Mouse (Mus musculus): ENCODE data around the gene Atp9a. TPM values are rescaled to one million over a fixed set of nuclear protein-coding genes. Genes with fewer than 3 reads are reported as not detected.

The Atp9a gene
- polyA plus RNA-seq, 1 experiment from 2014 or later: 23.0 TPM

DNA sequence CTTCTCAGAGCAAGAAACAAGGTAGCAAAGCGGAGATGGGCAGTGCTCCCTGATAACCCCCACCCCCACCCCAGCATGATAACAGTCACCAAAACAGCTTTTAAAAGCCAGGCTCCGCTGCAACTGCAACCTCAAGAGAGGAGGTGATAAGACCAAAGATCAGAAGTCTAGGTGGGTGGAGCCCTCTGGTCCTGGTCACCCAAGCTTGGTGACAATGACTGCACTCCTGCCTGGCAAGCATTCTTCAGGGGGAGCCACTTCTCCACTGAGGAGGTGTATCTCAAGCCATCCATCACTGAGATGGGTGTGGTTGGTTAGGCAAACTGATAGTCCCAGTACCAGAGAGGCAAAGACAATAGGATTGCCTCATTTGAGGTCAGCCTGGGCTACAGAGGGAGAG, 151.1 kb downstream of the Atp9a start:
- Histone ChIP-seq H3K36me3 (no peaks in the 10 kb centered on the region), H3K27ac (no peak overlapping the region), H3K9me3 (no peaks in the 10 kb centered on the region), H3K4me1 (peaks cover 38% of the 10 kb centered on the region), H3K9ac (no peak overlapping the region), H3K27me3 (peaks cover 48% of the 10 kb centered on the region), H3K4me3 (no peak overlapping the region), H3K4me2 (no peak overlapping the region)
- 81% methylated on average over 2 of the region's 2 CpGs for WGBS
- no peak for ATAC-seq (ENCODE audit: insufficient number of reproducible peaks, insufficient read depth, low FRiP score, low TSS enrichment, low read depth)

DNA sequence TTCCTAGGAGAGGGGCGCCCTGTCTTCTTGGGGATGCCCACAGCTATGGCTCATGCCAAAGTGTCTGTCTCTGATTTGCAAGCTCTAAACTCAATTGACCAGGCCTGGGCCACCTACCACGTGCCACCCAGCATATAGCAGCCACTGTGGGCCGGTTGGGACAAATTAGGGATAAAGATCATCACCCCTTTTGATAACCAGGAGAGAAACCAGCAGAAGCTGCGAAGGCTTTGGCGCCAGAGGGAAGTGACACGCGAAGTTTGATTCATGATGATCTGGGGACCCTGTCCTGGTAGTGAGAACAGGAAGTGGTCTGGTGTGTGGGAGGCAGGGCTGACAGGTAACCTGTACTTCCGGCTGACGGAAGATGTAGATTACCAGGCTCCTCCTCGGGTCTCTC, 151.7 kb downstream of the Atp9a start:
- Histone ChIP-seq H3K27me3 (peaks cover 48% of the 10 kb centered on the region), H3K9me3 (no peaks in the 10 kb centered on the region), H3K27ac (no peak overlapping the region), H3K4me2 (peak overlapping the region; percentile 69), H3K4me1 (peaks cover 38% of the 10 kb centered on the region), H3K4me3 (peak overlapping the region; percentile 39), H3K36me3 (no peaks in the 10 kb centered on the region), H3K9ac (peak overlapping the region; percentile 4; the same call in 1 of the 2 replicates)
- 35% methylated on average over 10 of the region's 10 CpGs for WGBS
- no peak for ATAC-seq (ENCODE audit: insufficient number of reproducible peaks, insufficient read depth, low FRiP score, low TSS enrichment, low read depth)

DNA sequence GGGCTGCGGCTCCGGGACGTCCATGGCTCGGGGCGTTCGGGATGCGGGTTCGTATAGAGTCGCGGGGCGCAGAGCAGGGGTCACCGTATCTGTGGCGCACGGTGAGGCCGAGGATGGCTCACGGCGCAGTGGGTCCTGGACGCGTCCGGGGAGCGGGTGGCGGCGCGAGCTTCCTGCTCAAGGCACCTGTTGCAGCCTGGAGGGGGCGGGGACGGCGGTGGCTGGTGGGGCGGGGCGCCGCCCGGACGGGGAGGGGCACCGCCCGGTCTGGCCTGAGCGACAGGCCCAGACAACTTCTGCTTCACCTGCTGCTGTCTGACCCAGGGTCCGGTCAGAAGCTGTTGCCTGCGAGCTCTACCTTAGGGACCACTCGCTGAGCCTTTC, 152.0 kb downstream of the Atp9a start:
- Histone ChIP-seq H3K4me2 (peak overlapping the region; percentile 69), H3K27me3 (peaks cover 48% of the 10 kb centered on the region), H3K4me1 (peaks cover 38% of the 10 kb centered on the region), H3K4me3 (peak overlapping the region; percentile 39), H3K27ac (no peak overlapping the region), H3K9me3 (no peaks in the 10 kb centered on the region), H3K36me3 (no peaks in the 10 kb centered on the region), H3K9ac (peak overlapping the region; percentile 49)
- no peak for ATAC-seq (ENCODE audit: insufficient number of reproducible peaks, insufficient read depth, low FRiP score, low TSS enrichment, low read depth)
- under 1% methylated on average over 34 of the region's 38 CpGs for WGBS

- Histone ChIP-seq H3K9ac (peak overlapping the region; percentile 49), H3K9me3 (no peaks in the 10 kb centered on the region), H3K27me3 (peaks cover 48% of the 10 kb centered on the region), H3K27ac (no peak overlapping the region), H3K4me3 (peak overlapping the region; percentile 39), H3K4me1 (peaks cover 40% of the 10 kb centered on the region), H3K36me3 (no peaks in the 10 kb centered on the region), H3K4me2 (peak overlapping the region; percentile 69)
- ATAC-seq (ENCODE audit: insufficient number of reproducible peaks, insufficient read depth, low FRiP score, low TSS enrichment, low read depth): no peak
- WGBS: 9% methylated on average over 21 of the region's 21 CpGs
Measured at GRCm38 (mm10) chr2:168589368-168590167, 152.6 kb downstream of the Atp9a start.

- H3K9me3 ChIP-seq: no peaks in the 10 kb centered on the region
- no peak for ATAC-seq (ENCODE audit: insufficient number of reproducible peaks, insufficient read depth, low FRiP score, low TSS enrichment, low read depth)
- no peak overlapping the region for H3K4me2 ChIP-seq
- no peak overlapping the region for H3K4me3 ChIP-seq
- 40% methylated on average over 11 of the region's 11 CpGs for WGBS
- H3K27me3 ChIP-seq: peaks cover 48% of the 10 kb centered on the region
- H3K4me1 ChIP-seq: peaks cover 47% of the 10 kb centered on the region
- H3K36me3 ChIP-seq: no peaks in the 10 kb centered on the region
- H3K9ac ChIP-seq: 0 out of 2 replicates have a peak overlapping the region, but pooled peaks have one; percentile 17
- no peak overlapping the region for H3K27ac ChIP-seq
Measured at GRCm38 (mm10) chr2:168588591-168589367, 153.4 kb downstream of the Atp9a start.

GRCm38 (mm10) chr2:168587159-168587558, 155.1 kb downstream of the Atp9a start:
- H3K4me1 ChIP-seq: peaks cover 53% of the 10 kb centered on the region
- WGBS: 71% methylated on average over 8 of the region's 8 CpGs

DNA sequence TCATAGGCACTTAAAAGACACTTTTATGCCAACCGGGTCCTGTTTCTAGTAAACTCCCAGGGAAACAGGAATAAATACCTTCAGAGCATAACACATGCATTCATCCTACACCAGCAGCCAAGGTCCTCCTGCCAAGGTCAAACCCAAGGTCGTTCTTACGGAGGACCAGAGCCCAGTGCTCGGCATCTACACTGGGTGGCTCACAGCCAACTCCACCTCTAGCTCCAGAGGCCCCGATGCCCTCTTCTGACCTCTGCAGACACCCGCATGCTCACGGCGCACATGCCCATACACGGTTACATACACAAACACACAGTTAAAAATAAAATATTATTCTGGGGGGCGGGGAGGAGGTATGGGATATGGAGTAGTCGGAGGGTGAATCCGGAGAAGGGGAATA, 155.7 kb downstream of the Atp9a start:
- Histone ChIP-seq H3K4me3 (no peak overlapping the region), H3K27me3 (peaks cover 38% of the 10 kb centered on the region), H3K9ac (no peak overlapping the region), H3K4me1 (peaks cover 57% of the 10 kb centered on the region), H3K27ac (no peak overlapping the region), H3K36me3 (no peaks in the 10 kb centered on the region), H3K9me3 (no peaks in the 10 kb centered on the region), H3K4me2 (no peak overlapping the region)
- 85% methylated on average over 12 of the region's 12 CpGs for WGBS
- no peak for ATAC-seq (ENCODE audit: insufficient number of reproducible peaks, insufficient read depth, low FRiP score, low TSS enrichment, low read depth)

More at GRCm38 (mm10) chr2:168587159-168587558, 155.1 kb downstream of the Atp9a start:
- Histone ChIP-seq H3K9ac (no peak overlapping the region), H3K27me3 (peaks cover 44% of the 10 kb centered on the region), H3K4me2 (no peak overlapping the region), H3K4me3 (no peak overlapping the region), H3K27ac (no peak overlapping the region), H3K9me3 (no peaks in the 10 kb centered on the region), H3K36me3 (no peaks in the 10 kb centered on the region)
- no peak for ATAC-seq (ENCODE audit: insufficient number of reproducible peaks, insufficient read depth, low FRiP score, low TSS enrichment, low read depth)

DNA sequence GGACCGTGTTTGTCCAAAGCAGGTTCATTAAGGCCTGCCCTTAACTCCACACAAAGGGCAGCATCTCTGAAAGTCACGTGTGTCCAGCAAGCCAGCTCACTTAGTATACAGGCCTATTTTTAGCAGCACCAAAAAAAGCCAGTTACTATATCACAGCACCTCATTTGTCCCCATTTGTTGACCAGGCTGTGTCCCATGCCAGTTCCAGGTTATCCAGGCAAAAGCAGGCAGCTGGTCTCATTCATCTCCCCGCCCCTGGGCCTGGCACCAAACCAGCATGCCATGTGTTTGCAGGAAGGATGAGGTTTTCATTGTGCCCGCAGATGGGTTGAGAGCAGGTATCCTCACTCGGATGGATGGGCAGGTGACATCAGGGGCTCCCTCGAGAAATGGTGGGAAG, 157.4 kb downstream of the Atp9a start:
- WGBS: 77% methylated on average over 6 of the region's 6 CpGs
- H3K27me3 ChIP-seq: peaks cover 21% of the 10 kb centered on the region
- no peaks in the 10 kb centered on the region for H3K36me3 ChIP-seq
- H3K27ac ChIP-seq: no peak overlapping the region
- no peak for ATAC-seq (ENCODE audit: insufficient number of reproducible peaks, insufficient read depth, low FRiP score, low TSS enrichment, low read depth)
- no peak overlapping the region for H3K9ac ChIP-seq
- H3K9me3 ChIP-seq: no peaks in the 10 kb centered on the region
- no peak overlapping the region for H3K4me2 ChIP-seq
- peaks cover 63% of the 10 kb centered on the region for H3K4me1 ChIP-seq
- no peak overlapping the region for H3K4me3 ChIP-seq

Small RNA genes lying within 50 kb of the gene (microRNA-seq; reads per million reads assigned to microRNA genes)
- gene Mir7004: 0.74 reads per million

Other genes starting within 250 kb of the Atp9a start
- gene Nfatc2, start 140.8 kb downstream of the Atp9a start, polyA plus RNA-seq (2015; fragmentation: Nextera tagmentation; extraction: Ambion mirVana): 4.9 and 5.9 TPM in 2 replicates
- gene Sall4, start 25.5 kb upstream of the Atp9a start, polyA plus RNA-seq (2015; fragmentation: Nextera tagmentation; extraction: Ambion mirVana): 1.8 and 1.9 TPM in 2 replicates
- gene Zfp64, start 213.2 kb upstream of the Atp9a start, polyA plus RNA-seq (2015; fragmentation: Nextera tagmentation; extraction: Ambion mirVana): 54.0 and 54.8 TPM in 2 replicates

Measured in embryonic facial prominence, embryonic 13.5 days (tissue).